Mouse (Mus musculus): ENCODE data around the gene Olfr1222.
"Not testable (repeated sequence)": the region's sequence is repeated elsewhere in the genome, so short reads cannot be mapped to it uniquely, and the experiment has no call there.

The Olfr1222 gene

GRCm38 (mm10) chr2:89132954-89133353 is at the start of gene Olfr1222:
Gene Olfr1222 (minus strand): TSS chr2:89133054.
- no peak for DNase-seq

- DNase-seq: no peak
Measured at GRCm38 (mm10) chr2:89174569-89174968, 41.7 kb upstream of the Olfr1222 start, which contains the start of gene Olfr1225. Gene Olfr1225 (minus strand): TSS chr2:89174669.

GRCm38 (mm10) chr2:89164711-89165110 is 31.9 kb upstream of the Olfr1222 start:
- not testable (repeated sequence) for DNase-seq

- not testable (repeated sequence) for DNase-seq
Measured at GRCm38 (mm10) chr2:89163991-89164390, 31.1 kb upstream of the Olfr1222 start, which contains the start of gene Olfr1224-ps1. Gene Olfr1224-ps1 (minus strand): TSS chr2:89164091.

- no peak for DNase-seq
Measured at GRCm38 (mm10) chr2:89151460-89151859, 18.6 kb upstream of the Olfr1222 start, which contains the start of gene Olfr1223. Gene Olfr1223 (minus strand): TSS chr2:89151560.

GRCm38 (mm10) chr2:89117183-89117582 is 15.7 kb downstream of the Olfr1222 start, which contains the start of gene Olfr1221:
Gene Olfr1221 (minus strand): TSS chr2:89117283.
- no peak for DNase-seq

- no peak for DNase-seq
Measured at GRCm38 (mm10) chr2:89106735-89107134, 26.1 kb downstream of the Olfr1222 start, which contains the start of gene Olfr1220. Gene Olfr1220 (minus strand): TSS chr2:89106835.

GRCm38 (mm10) chr2:89105651-89106050 is 27.2 kb downstream of the Olfr1222 start:
- DNase-seq: no peak

GRCm38 (mm10) chr2:89093848-89094247 is 39.0 kb downstream of the Olfr1222 start:
- no peak for DNase-seq

- DNase-seq: no peak
Measured at GRCm38 (mm10) chr2:89083413-89083812, 49.4 kb downstream of the Olfr1222 start, which contains the start of gene Olfr1219. Gene Olfr1219 (minus strand): TSS chr2:89083513.

- no peak for DNase-seq
Measured at GRCm38 (mm10) chr2:89081487-89081886, 51.4 kb downstream of the Olfr1222 start.

Measured in lung, adult 18-20 months (tissue).